Mouse (Mus musculus) sigmoid colon, adult 10 weeks (tissue): ENCODE results near the gene Dis3l2. TPM values are rescaled to one million over a fixed set of nuclear protein-coding genes. Genes with fewer than 3 reads are reported as not detected.

Source experiments
- polyA plus RNA-seq: library from polyadenylated mRNA; stranded (reverse); fragments of 350-450 nt; fragmentation: Illumina TruSeq; extraction: RNeasy Lipid Tissue Mini Kit (QIAGEN cat#74804); gene quantifications from one replicate; pipeline ENCODE4 v1.2.3, GENCODE M21; 2014; ENCODE audit warnings: low read depth, low replicate concordance

Gene Dis3l2
- polyA plus RNA-seq = 7.2 TPM

DNA sequence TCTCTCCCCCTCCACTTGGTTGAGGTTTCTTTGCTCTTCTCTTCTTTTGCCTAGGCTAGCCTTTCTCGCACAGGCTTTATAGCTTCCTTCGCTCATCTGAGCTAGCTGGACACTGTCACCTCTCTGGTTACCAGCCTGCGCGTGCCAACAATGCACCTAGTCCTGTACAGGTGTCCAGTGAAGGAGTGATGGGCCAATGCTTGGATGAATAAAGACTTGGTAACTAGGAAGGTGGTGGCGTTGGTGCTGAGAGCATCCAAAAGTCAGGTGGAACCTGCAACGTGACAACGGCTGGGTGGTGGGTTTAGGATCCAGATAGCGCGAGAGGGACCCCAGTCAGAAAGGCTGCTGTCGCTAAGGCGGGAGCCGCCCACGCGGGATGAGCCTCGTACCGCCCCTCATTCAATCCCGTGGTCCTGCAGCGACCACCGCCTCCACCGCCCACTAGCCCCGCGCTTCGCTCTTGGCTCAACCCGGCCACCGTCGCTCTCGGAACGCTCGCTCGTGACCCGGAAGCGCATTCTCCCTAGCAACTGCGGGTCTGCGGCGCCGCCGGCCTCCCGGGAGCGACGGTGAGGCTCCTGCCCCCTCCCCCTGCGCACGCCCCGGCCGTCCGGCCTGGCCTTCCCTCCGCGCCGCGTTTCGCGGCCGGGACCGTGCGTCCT, at the start of gene Dis3l2:
TSS of gene Dis3l2 (plus strand) at position 509 of the 665 bp plus-strand sequence.

DNA sequence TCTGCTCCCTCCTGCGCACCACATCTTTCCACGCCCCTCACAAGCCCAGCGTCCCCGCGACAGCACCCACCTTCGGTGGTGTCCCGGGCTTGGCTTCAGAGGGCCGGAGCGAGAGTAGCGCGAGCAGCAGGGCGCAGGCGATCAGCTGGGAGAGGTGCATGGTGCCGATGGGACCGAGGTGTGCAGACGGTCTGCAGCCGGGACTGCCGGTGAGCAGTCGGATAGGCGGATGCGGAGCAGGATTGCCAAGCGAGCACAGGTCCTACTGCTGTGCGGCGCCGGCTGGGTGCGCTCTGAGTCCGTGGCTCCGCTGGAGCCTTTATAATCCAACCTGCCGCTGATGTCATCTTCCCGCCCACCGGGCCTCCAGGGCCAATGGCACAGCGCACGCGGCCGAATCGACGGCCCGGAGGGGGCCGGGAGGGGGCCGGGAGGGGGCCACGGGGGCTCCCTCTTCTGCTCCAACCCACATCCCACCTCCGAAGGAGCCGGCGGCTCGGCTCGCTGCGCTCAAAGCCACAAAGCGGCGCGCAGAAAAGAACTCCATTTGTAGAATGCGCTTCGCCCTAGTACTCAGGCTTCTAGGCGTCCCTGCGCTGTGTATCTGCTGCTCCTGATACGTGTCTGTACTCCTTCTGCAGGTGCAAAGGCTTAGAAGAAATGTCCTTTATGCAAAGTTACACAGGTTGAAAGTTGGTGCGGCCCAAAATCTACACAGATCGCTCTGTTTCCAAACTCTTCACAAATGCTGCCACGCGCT, 33.1 kb upstream of the Dis3l2 start, which contains the start of gene Nppc:
TSS of gene Nppc (minus strand) at position 293 of the 760 bp plus-strand sequence.

DNA sequence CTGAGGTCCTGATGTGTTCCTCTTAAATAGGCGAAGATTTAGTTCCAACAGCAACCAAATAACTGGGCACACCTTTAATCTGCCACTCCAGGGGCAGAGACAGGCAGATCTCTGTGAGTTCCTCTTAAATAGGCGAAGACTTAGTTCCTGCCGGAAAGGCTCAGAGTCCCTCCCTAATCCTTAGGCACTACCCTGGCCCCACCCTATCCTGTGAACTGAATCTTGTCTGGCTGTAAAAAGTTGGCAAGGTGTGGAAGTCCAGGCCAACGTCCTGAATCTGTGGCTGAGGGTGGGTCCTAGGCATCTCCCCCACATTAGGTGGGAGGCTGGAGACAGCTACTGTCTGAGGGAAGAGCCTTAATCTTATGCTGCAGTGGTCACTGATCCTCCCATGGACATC, 386.2 kb downstream of the Dis3l2 start, which contains the start of gene Alppl2:
TSS of gene Alppl2 (minus strand) at position 101 of the 400 bp plus-strand sequence.

Other genes with a start within 250 kb of the Dis3l2 start
- gene Ptma, start 177.1 kb upstream of the Dis3l2 start, polyA plus RNA-seq = 1,773 TPM
- gene Pde6d, start 121.2 kb upstream of the Dis3l2 start, polyA plus RNA-seq = 22.4 TPM
- gene Cops7b, start 120.9 kb upstream of the Dis3l2 start, polyA plus RNA-seq = 5.0 TPM
- not detected for gene Nppc, start 33.2 kb upstream of the Dis3l2 start, polyA plus RNA-seq